Mouse (Mus musculus): ENCODE measurements around the gene Alk. TPM values are rescaled to one million over a fixed set of nuclear protein-coding genes. Genes with fewer than 3 reads are reported as not detected.

The Alk gene
- polyA plus RNA-seq, 1 experiment from 2014 or later = 0.44 TPM

GRCm38 (mm10) chr17:72580142-72580541 is 24.3 kb downstream of the Alk start:
- H3K9ac ChIP-seq = no peak overlapping the region
- no peak for ATAC-seq (ENCODE audit: extremely low read depth, insufficient number of reproducible peaks, low FRiP score, low TSS enrichment)
- H3K9me3 ChIP-seq = no peaks in the 10 kb centered on the region
- H3K36me3 ChIP-seq = no peaks in the 10 kb centered on the region
- WGBS = 72% methylated on average over 4 of the region's 4 CpGs
- H3K4me1 ChIP-seq = no peaks in the 10 kb centered on the region
- H3K27me3 ChIP-seq (replicated peaks) = no peaks in the 10 kb centered on the region
- H3K4me3 ChIP-seq = no peak overlapping the region
- H3K27ac ChIP-seq (replicated peaks) = no peak overlapping the region
- H3K4me2 ChIP-seq = no peak overlapping the region

- no peak overlapping the region for H3K4me2 ChIP-seq
- no peak overlapping the region for H3K4me3 ChIP-seq
- no peaks in the 10 kb centered on the region for H3K36me3 ChIP-seq
- no peaks in the 10 kb centered on the region for H3K4me1 ChIP-seq
- H3K9ac ChIP-seq = no peak overlapping the region
- 86% methylated on average over 9 of the region's 9 CpGs for WGBS
- ATAC-seq (ENCODE audit: extremely low read depth, insufficient number of reproducible peaks, low FRiP score, low TSS enrichment) = no peak
- H3K27me3 ChIP-seq (replicated peaks) = no peaks in the 10 kb centered on the region
- H3K27ac ChIP-seq (replicated peaks) = no peak overlapping the region
- H3K9me3 ChIP-seq = no peaks in the 10 kb centered on the region
Observed at GRCm38 (mm10) chr17:72579321-72579720, 25.1 kb downstream of the Alk start.

DNA sequence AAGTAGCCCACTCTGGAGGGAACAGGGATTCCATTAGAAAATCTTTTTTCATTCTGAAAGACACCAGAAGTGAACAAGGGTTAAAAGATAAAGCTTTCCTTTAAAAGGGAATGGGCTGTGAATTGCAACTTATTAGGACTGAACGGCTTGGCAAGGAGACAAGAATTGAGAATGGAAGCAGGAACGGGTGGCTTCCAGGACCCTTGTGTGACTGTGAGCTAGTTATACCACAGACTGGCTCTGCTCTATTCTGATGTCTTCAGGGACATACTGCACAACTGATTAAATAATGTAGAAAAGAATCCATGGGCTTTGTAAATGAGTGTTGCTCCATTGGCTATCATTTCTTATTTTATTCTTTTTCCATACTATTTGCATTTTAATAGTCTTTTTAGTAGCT is 33.0 kb downstream of the Alk start:
- Histone ChIP-seq H3K27ac (replicated peaks) (no peak overlapping the region), H3K4me2 (no peak overlapping the region), H3K9ac (no peak overlapping the region), H3K36me3 (no peaks in the 10 kb centered on the region), H3K4me3 (no peak overlapping the region), H3K27me3 (replicated peaks) (no peaks in the 10 kb centered on the region), H3K4me1 (no peaks in the 10 kb centered on the region), H3K9me3 (no peaks in the 10 kb centered on the region)
- 77% methylated on average over 2 of the region's 2 CpGs for WGBS
- ATAC-seq (ENCODE audit: extremely low read depth, insufficient number of reproducible peaks, low FRiP score, low TSS enrichment) = no peak

- H3K9ac ChIP-seq = no peak overlapping the region
- no peak overlapping the region for H3K4me3 ChIP-seq
- no peaks in the 10 kb centered on the region for H3K9me3 ChIP-seq
- no peaks in the 10 kb centered on the region for H3K27me3 ChIP-seq (replicated peaks)
- H3K27ac ChIP-seq (replicated peaks) = no peak overlapping the region
- H3K36me3 ChIP-seq = no peaks in the 10 kb centered on the region
- H3K4me2 ChIP-seq = no peak overlapping the region
- 56% methylated on average over 10 of the region's 10 CpGs for WGBS
- ATAC-seq (ENCODE audit: extremely low read depth, insufficient number of reproducible peaks, low FRiP score, low TSS enrichment) = no peak
- H3K4me1 ChIP-seq = no peaks in the 10 kb centered on the region
Observed at GRCm38 (mm10) chr17:72569491-72569890, 34.9 kb downstream of the Alk start.

- H3K27ac ChIP-seq (replicated peaks) = no peak overlapping the region
- no peaks in the 10 kb centered on the region for H3K4me1 ChIP-seq
- 70% methylated on average over 5 of the region's 5 CpGs for WGBS
- H3K4me2 ChIP-seq = no peak overlapping the region
- no peaks in the 10 kb centered on the region for H3K9me3 ChIP-seq
- H3K9ac ChIP-seq = no peak overlapping the region
- no peak overlapping the region for H3K4me3 ChIP-seq
- no peak for ATAC-seq (ENCODE audit: extremely low read depth, insufficient number of reproducible peaks, low FRiP score, low TSS enrichment)
- no peaks in the 10 kb centered on the region for H3K27me3 ChIP-seq (replicated peaks)
- H3K36me3 ChIP-seq = no peaks in the 10 kb centered on the region
Observed at GRCm38 (mm10) chr17:72563423-72563822, 41.0 kb downstream of the Alk start.

- WGBS = 58% methylated on average over 3 of the region's 3 CpGs
- H3K4me3 ChIP-seq = no peak overlapping the region
- no peak for ATAC-seq (ENCODE audit: extremely low read depth, insufficient number of reproducible peaks, low FRiP score, low TSS enrichment)
- no peaks in the 10 kb centered on the region for H3K4me1 ChIP-seq
- H3K27ac ChIP-seq (replicated peaks) = no peak overlapping the region
- H3K4me2 ChIP-seq = no peak overlapping the region
- H3K9ac ChIP-seq = no peak overlapping the region
- H3K9me3 ChIP-seq = no peaks in the 10 kb centered on the region
- no peaks in the 10 kb centered on the region for H3K36me3 ChIP-seq
- no peaks in the 10 kb centered on the region for H3K27me3 ChIP-seq (replicated peaks)
Observed at GRCm38 (mm10) chr17:72561471-72561870, 43.0 kb downstream of the Alk start.

- 52% methylated on average over 1 of the region's 1 CpGs for WGBS
- no peaks in the 10 kb centered on the region for H3K9me3 ChIP-seq
- no peaks in the 10 kb centered on the region for H3K36me3 ChIP-seq
- ATAC-seq (ENCODE audit: extremely low read depth, insufficient number of reproducible peaks, low FRiP score, low TSS enrichment) = no peak
- no peaks in the 10 kb centered on the region for H3K27me3 ChIP-seq (replicated peaks)
- no peak overlapping the region for H3K4me3 ChIP-seq
- no peak overlapping the region for H3K27ac ChIP-seq (replicated peaks)
- no peak overlapping the region for H3K4me2 ChIP-seq
- H3K9ac ChIP-seq = no peak overlapping the region
- H3K4me1 ChIP-seq = no peaks in the 10 kb centered on the region
Observed at GRCm38 (mm10) chr17:72560771-72561170, 43.7 kb downstream of the Alk start.

DNA sequence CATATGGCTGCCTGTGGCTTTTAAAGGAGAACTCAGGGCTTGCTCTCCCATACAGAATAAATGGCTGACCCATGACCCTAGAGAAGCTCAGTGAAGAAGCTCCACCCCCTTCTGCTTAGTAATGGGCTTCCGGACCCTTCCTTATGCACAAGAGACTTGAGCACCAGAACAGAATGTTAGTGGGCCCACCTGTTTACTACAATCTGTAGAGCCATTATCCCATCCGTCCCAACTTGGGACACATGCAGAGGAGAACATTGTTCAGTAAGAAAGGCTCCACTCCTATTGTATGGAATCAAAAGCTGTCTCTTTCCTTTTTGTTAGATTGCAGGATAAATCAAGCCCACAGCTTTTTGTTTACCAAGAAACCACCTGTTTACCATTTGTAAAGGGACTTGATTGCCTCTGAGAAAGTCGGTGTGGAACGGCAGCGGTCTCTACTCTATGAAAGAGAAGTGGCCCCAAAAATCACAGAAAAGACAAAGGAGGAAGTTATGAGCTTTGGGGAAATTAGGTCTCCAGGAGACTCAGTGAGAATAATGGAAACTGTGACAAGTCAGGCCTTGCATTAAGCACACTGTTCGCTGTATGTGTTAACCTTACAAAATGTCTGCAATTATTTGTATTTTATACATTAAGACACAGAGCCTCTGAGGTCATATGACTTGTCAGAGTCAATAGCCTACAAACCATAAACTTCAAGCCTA is 47.2 kb downstream of the Alk start:
- Histone ChIP-seq H3K4me1 (no peaks in the 10 kb centered on the region), H3K27ac (replicated peaks) (no peak overlapping the region), H3K4me2 (no peak overlapping the region), H3K27me3 (replicated peaks) (no peaks in the 10 kb centered on the region), H3K4me3 (no peak overlapping the region), H3K9me3 (no peaks in the 10 kb centered on the region), H3K9ac (no peak overlapping the region), H3K36me3 (no peaks in the 10 kb centered on the region)
- WGBS = 86% methylated on average over 6 of the region's 6 CpGs
- no peak for ATAC-seq (ENCODE audit: extremely low read depth, insufficient number of reproducible peaks, low FRiP score, low TSS enrichment)

DNA sequence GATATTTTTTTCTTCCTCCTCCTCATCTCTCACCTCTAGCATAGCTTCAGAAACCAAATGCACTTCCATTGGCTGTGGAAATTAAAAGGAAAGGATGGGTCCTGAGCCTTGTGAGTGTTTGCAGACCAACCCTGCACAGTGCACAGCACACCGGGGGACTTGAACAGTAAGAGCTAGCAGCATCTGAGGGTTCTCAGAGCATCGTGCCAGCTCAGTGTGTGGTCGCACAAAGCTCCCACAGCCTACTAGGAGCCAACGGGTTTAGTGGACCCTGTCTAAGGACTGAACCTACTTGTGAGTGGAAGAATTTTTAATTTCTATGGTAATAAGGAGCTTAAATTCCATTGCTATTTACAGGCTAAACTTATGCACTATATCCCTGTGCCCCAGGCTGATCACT is 58.2 kb downstream of the Alk start:
- Histone ChIP-seq H3K4me1 (no peaks in the 10 kb centered on the region), H3K36me3 (no peaks in the 10 kb centered on the region), H3K27ac (replicated peaks) (no peak overlapping the region), H3K4me3 (no peak overlapping the region), H3K27me3 (replicated peaks) (no peaks in the 10 kb centered on the region), H3K9me3 (no peaks in the 10 kb centered on the region), H3K9ac (no peak overlapping the region), H3K4me2 (no peak overlapping the region)
- WGBS = 73% methylated on average over 4 of the region's 4 CpGs
- ATAC-seq (ENCODE audit: extremely low read depth, insufficient number of reproducible peaks, low FRiP score, low TSS enrichment) = no peak

DNA sequence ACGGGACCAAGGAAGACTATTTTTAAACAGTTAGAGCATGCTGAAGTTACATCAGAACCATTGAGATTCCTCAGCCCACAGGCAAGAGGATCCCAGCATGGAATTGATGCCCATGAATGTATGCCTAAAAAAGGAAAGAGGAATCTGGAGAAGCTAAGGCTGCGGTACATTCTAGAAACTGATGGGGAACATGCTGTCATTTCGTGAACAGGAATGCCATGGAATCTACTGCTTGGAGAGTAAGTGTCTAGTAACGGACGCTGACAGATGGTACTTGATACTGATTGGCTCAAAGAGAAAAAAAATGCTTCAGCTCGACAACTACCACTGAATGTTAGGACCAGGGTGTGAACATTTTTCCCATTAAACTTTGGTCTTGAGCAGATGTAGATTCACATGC is 69.1 kb downstream of the Alk start:
- ATAC-seq (ENCODE audit: extremely low read depth, insufficient number of reproducible peaks, low FRiP score, low TSS enrichment) = no peak
- no peaks in the 10 kb centered on the region for H3K36me3 ChIP-seq
- H3K4me1 ChIP-seq = no peaks in the 10 kb centered on the region
- H3K27ac ChIP-seq (replicated peaks) = no peak overlapping the region
- no peaks in the 10 kb centered on the region for H3K27me3 ChIP-seq (replicated peaks)
- H3K9ac ChIP-seq = no peak overlapping the region
- H3K9me3 ChIP-seq = no peaks in the 10 kb centered on the region
- no peak overlapping the region for H3K4me3 ChIP-seq
- WGBS = 52% methylated on average over 6 of the region's 6 CpGs
- no peak overlapping the region for H3K4me2 ChIP-seq

GRCm38 (mm10) chr17:72532266-72532665 is 72.2 kb downstream of the Alk start:
- Histone ChIP-seq H3K4me1 (no peaks in the 10 kb centered on the region), H3K4me3 (no peak overlapping the region), H3K36me3 (no peaks in the 10 kb centered on the region), H3K4me2 (no peak overlapping the region), H3K27ac (replicated peaks) (no peak overlapping the region), H3K9me3 (no peaks in the 10 kb centered on the region), H3K9ac (no peak overlapping the region), H3K27me3 (replicated peaks) (no peaks in the 10 kb centered on the region)
- ATAC-seq (ENCODE audit: extremely low read depth, insufficient number of reproducible peaks, low FRiP score, low TSS enrichment) = no peak
- WGBS = 54% methylated on average over 6 of the region's 6 CpGs

DNA sequence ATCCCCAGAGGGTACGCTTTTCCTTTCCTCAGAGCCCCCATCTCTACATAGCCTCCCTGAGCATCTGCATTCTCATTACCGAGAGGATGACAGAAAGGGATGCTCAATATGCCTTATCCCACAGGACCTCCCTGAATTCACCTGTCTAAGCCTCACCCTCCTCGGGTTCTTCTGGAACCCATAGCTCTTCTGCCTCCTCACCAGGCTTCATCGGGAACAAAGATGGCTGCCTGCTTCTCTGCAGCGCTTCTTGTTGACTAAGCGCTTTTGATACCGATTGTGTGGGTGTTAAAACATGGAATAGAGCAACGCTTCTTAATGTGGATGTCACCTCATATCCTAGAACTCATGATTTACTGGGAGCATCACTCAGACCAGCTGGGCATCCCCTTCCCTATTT is 75.9 kb downstream of the Alk start:
- Histone ChIP-seq H3K4me1 (no peaks in the 10 kb centered on the region), H3K27me3 (replicated peaks) (no peaks in the 10 kb centered on the region), H3K9me3 (no peaks in the 10 kb centered on the region), H3K4me2 (no peak overlapping the region), H3K27ac (replicated peaks) (no peak overlapping the region), H3K36me3 (no peaks in the 10 kb centered on the region), H3K4me3 (no peak overlapping the region), H3K9ac (no peak overlapping the region)
- ATAC-seq (ENCODE audit: extremely low read depth, insufficient number of reproducible peaks, low FRiP score, low TSS enrichment) = no peak
- WGBS = 86% methylated on average over 8 of the region's 8 CpGs
